Mouse (Mus musculus) hindbrain, embryonic 14.5 days (tissue): ENCODE results near the gene Gm17482. TPM values are rescaled to one million over a fixed set of nuclear protein-coding genes. Genes with fewer than 3 reads are reported as not detected.

Source experiments
- ATAC-seq: fragments of 200-750 bp; cut with Nextera tagmentation; 2 replicates; pipeline ENCODE4 v1.8.0; 2017; ENCODE audit warnings: moderate number of reproducible peaks, mild to moderate bottlenecking, moderate TSS enrichment, moderate library complexity; ENCODE audit not compliant: low FRiP score
- DNase-seq: peaks from one replicate; pipeline ENCODE4 v3.0.0-alpha.2; 2015; ENCODE audit warnings: low spot score
- H3K27ac ChIP-seq: fragments of 300-500 bp; sonication (generic); 2 replicates; pipeline ENCODE4 v1.5.1; 2014; ENCODE audit warnings: mild to moderate bottlenecking, moderate library complexity
- H3K27me3 ChIP-seq: fragments of 300-500 bp; sonication (generic); 2 replicates; pipeline ENCODE4 v1.6.1; 2014; ENCODE audit warnings: mild to moderate bottlenecking, low read length, mixed read lengths; ENCODE audit not compliant: control insufficient read depth, insufficient read depth
- H3K36me3 ChIP-seq: fragments of 300-500 bp; sonication (generic); replicated peaks from 2 replicates; pipeline ENCODE4 v1.6.1; 2014; ENCODE audit not compliant: control insufficient read depth, insufficient read depth
- H3K4me1 ChIP-seq: fragments of 300-500 bp; sonication (generic); replicated peaks from 2 replicates; pipeline ENCODE4 v1.6.1; 2014; ENCODE audit warnings: antibody characterized with exemption, low read length, mixed read lengths; ENCODE audit not compliant: control insufficient read depth, insufficient read depth
- H3K4me2 ChIP-seq: fragments of 300-500 bp; sonication (generic); replicated peaks from 2 replicates; pipeline ENCODE4 v1.6.1; 2014; ENCODE audit warnings: mild to moderate bottlenecking, moderate library complexity
- H3K4me3 ChIP-seq: fragments of 300-500 bp; sonication (generic); replicated peaks from 2 replicates; pipeline ENCODE4 v1.5.1; 2014; ENCODE audit warnings: mild to moderate bottlenecking, low read length
- H3K9ac ChIP-seq: fragments of 300-500 bp; sonication (generic); 2 replicates; pipeline ENCODE4 v1.6.1; 2014
- H3K9me3 ChIP-seq: fragments of 300-500 bp; sonication (generic); 2 replicates; pipeline ENCODE4 v1.6.1; 2016; ENCODE audit warnings: low read length; ENCODE audit not compliant: control insufficient read depth
- WGBS: fragments of 180-500 bp; shearing (Covaris S2); extraction: QIAGEN DNeasy Blood & Tissue Kit; methylation state at CpG from one replicate; pipeline ENCODE4 v1.1.7; 2014; 5-methylcytosine and 5-hydroxymethylcytosine counted together
- polyA plus RNA-seq: library from polyadenylated mRNA; unstranded; fragments of >200 nt; fragmentation: Nextera tagmentation; extraction: Ambion mirVana; gene quantifications from 2 replicates; pipeline ENCODE4 v1.2.1, GENCODE M21; 2014

Gm17482 gene
- not detected in 2 replicates for polyA plus RNA-seq

- Histone ChIP-seq H3K4me3 (no peak within 1 kb of the TSS), H3K9ac (no peak within 1 kb of the TSS), H3K27ac (no peak within 1 kb of the TSS), H3K4me1 (no peaks in the 10 kb centered on the region), H3K9me3 (no peaks in the 10 kb centered on the region), H3K4me2 (no peak within 1 kb of the TSS), H3K36me3 (no peaks in the 10 kb centered on the region), H3K27me3 (no peaks in the 10 kb centered on the region)
- 79% methylated on average over 4 of the region's 4 CpGs for whole genome bisulfite sequencing
- no peak for DNase-seq
- ATAC-seq = no peak
Observed at GRCm38 (mm10) chr6:115227043-115227442, at the start of gene Gm17482. TSS of gene Gm17482 (plus strand) at chr6:115227343.

GRCm38 (mm10) chr6:115178826-115179225 is 48.3 kb upstream of the Gm17482 start:
- Histone ChIP-seq H3K27ac (no peak overlapping the region), H3K4me3 (no peak overlapping the region), H3K4me1 (no peaks in the 10 kb centered on the region), H3K27me3 (no peaks in the 10 kb centered on the region), H3K36me3 (no peaks in the 10 kb centered on the region), H3K4me2 (no peak overlapping the region), H3K9me3 (no peaks in the 10 kb centered on the region), H3K9ac (no peak overlapping the region)
- DNase-seq (no peak), ATAC-seq (no peak)
- WGBS = 40% methylated on average over 3 of the region's 3 CpGs

- ATAC-seq (no peak), DNase-seq (no peak)
- H3K27ac ChIP-seq = no peak overlapping the region
- H3K9me3 ChIP-seq = no peaks in the 10 kb centered on the region
- H3K4me2 ChIP-seq = no peak overlapping the region
- WGBS = 83% methylated on average over 2 of the region's 2 CpGs
- H3K4me3 ChIP-seq = no peak overlapping the region
- H3K36me3 ChIP-seq = no peaks in the 10 kb centered on the region
- H3K9ac ChIP-seq = no peak overlapping the region
- H3K4me1 ChIP-seq = no peaks in the 10 kb centered on the region
- no peaks in the 10 kb centered on the region for H3K27me3 ChIP-seq
Observed at GRCm38 (mm10) chr6:115181094-115181493, 46.0 kb upstream of the Gm17482 start.

GRCm38 (mm10) chr6:115191111-115191510 is 36.0 kb upstream of the Gm17482 start:
- no peak overlapping the region for H3K27ac ChIP-seq
- H3K4me1 ChIP-seq = no peaks in the 10 kb centered on the region
- WGBS = 82% methylated on average over 7 of the region's 7 CpGs
- no peaks in the 10 kb centered on the region for H3K9me3 ChIP-seq
- DNase-seq = no peak
- H3K27me3 ChIP-seq = no peaks in the 10 kb centered on the region
- H3K36me3 ChIP-seq = no peaks in the 10 kb centered on the region
- no peak for ATAC-seq
- H3K9ac ChIP-seq = no peak overlapping the region
- H3K4me3 ChIP-seq = no peak overlapping the region
- H3K4me2 ChIP-seq = no peak overlapping the region

- Histone ChIP-seq H3K4me1 (no peaks in the 10 kb centered on the region), H3K27me3 (no peaks in the 10 kb centered on the region), H3K4me3 (no peak overlapping the region), H3K36me3 (no peaks in the 10 kb centered on the region), H3K4me2 (no peak overlapping the region), H3K9me3 (no peaks in the 10 kb centered on the region), H3K27ac (no peak overlapping the region), H3K9ac (no peak overlapping the region)
- no peak for DNase-seq
- no peak for ATAC-seq
- 93% methylated on average over 3 of the region's 3 CpGs for WGBS
Observed at GRCm38 (mm10) chr6:115200753-115201152, 26.4 kb upstream of the Gm17482 start.

- no peak overlapping the region for H3K4me3 ChIP-seq
- no peak for ATAC-seq
- no peak overlapping the region for H3K4me2 ChIP-seq
- H3K4me1 ChIP-seq = no peaks in the 10 kb centered on the region
- H3K36me3 ChIP-seq = no peaks in the 10 kb centered on the region
- H3K27ac ChIP-seq = no peak overlapping the region
- no peak for DNase-seq
- WGBS = 85% methylated on average over 3 of the region's 3 CpGs
- no peak overlapping the region for H3K9ac ChIP-seq
- no peaks in the 10 kb centered on the region for H3K9me3 ChIP-seq
- H3K27me3 ChIP-seq = no peaks in the 10 kb centered on the region
Observed at GRCm38 (mm10) chr6:115203029-115203428, 24.1 kb upstream of the Gm17482 start.

GRCm38 (mm10) chr6:115210187-115210586 is 17.0 kb upstream of the Gm17482 start:
- ATAC-seq (no peak), DNase-seq (no peak)
- no peaks in the 10 kb centered on the region for H3K36me3 ChIP-seq
- H3K4me3 ChIP-seq = no peak overlapping the region
- WGBS = 87% methylated on average over 2 of the region's 2 CpGs
- H3K4me1 ChIP-seq = 0 out of 2 replicates have a peak, but pooled peaks cover 2% of the 10 kb centered on the region
- no peak overlapping the region for H3K9ac ChIP-seq
- H3K4me2 ChIP-seq = no peak overlapping the region
- no peaks in the 10 kb centered on the region for H3K9me3 ChIP-seq
- no peak overlapping the region for H3K27ac ChIP-seq
- H3K27me3 ChIP-seq = no peaks in the 10 kb centered on the region

GRCm38 (mm10) chr6:115210820-115211219 is 16.3 kb upstream of the Gm17482 start:
- ATAC-seq (no peak), DNase-seq (no peak)
- WGBS = 90% methylated on average over 3 of the region's 3 CpGs
- H3K4me2 ChIP-seq = no peak overlapping the region
- no peaks in the 10 kb centered on the region for H3K36me3 ChIP-seq
- no peaks in the 10 kb centered on the region for H3K27me3 ChIP-seq
- H3K27ac ChIP-seq = no peak overlapping the region
- H3K4me1 ChIP-seq = 0 out of 2 replicates have a peak, but pooled peaks cover 2% of the 10 kb centered on the region
- H3K9me3 ChIP-seq = no peaks in the 10 kb centered on the region
- no peak overlapping the region for H3K4me3 ChIP-seq
- H3K9ac ChIP-seq = no peak overlapping the region

- H3K4me2 ChIP-seq = no peak overlapping the region
- ATAC-seq (no peak), DNase-seq (no peak)
- no peaks in the 10 kb centered on the region for H3K9me3 ChIP-seq
- no peak overlapping the region for H3K27ac ChIP-seq
- 67% methylated on average over 5 of the region's 5 CpGs for WGBS
- no peak overlapping the region for H3K4me3 ChIP-seq
- 0 out of 2 replicates have a peak, but pooled peaks cover 2% of the 10 kb centered on the region for H3K4me1 ChIP-seq
- H3K36me3 ChIP-seq = no peaks in the 10 kb centered on the region
- H3K9ac ChIP-seq = no peak overlapping the region
- H3K27me3 ChIP-seq = no peaks in the 10 kb centered on the region
Observed at GRCm38 (mm10) chr6:115212132-115212903, 14.8 kb upstream of the Gm17482 start.
